Comparison of ENCODE assay signal across 7 mouse cellular contexts in genomic region chr13:34875166-34875710, GRCm38 (mm10). TPM values are rescaled to one million over a fixed set of nuclear protein-coding genes. Genes with fewer than 3 reads are reported as not detected.
DNase-seq lines count a peak whose midpoint lies in the region; ATAC-seq lines count a peak whose summit lies in the region.

Gene Prpf4b, plus strand, starts transcription at chr13:34875302.

- H3K9ac ChIP-seq in embryonic facial prominence, embryonic 11.5 days (replicated peaks; ENCODE audit: low read length) = peak within 1 kb of the TSS; percentile 92
- H3K9ac ChIP-seq in midbrain, embryonic 13.5 days (replicated peaks) = peak within 1 kb of the TSS; percentile 90

- peak within 1 kb of the TSS; percentile 96 for H3K27ac ChIP-seq in embryonic facial prominence, embryonic 11.5 days (replicated peaks; ENCODE audit: low read depth, low read length)
- peak within 1 kb of the TSS; percentile 97 for H3K27ac ChIP-seq in limb, embryonic 10.5 days
- peak within 1 kb of the TSS; percentile 97 for H3K27ac ChIP-seq in midbrain, embryonic 13.5 days

- no peaks in the 10 kb centered on the region for H3K36me3 ChIP-seq in embryonic facial prominence, embryonic 11.5 days (replicated peaks; ENCODE audit: control insufficient read depth, insufficient read depth, low read depth, low read length)
- H3K36me3 ChIP-seq in limb, embryonic 10.5 days = peaks cover 8% of the 10 kb centered on the region
- no peaks in the 10 kb centered on the region for H3K36me3 ChIP-seq in midbrain, embryonic 13.5 days

- under 1% methylated on average over 40 of the region's 40 CpGs for WGBS in embryonic facial prominence, embryonic 11.5 days
- 1% methylated on average over 40 of the region's 40 CpGs for WGBS in limb, embryonic 10.5 days
- 1% methylated on average over 40 of the region's 40 CpGs for WGBS in midbrain, embryonic 13.5 days

- H3K4me1 ChIP-seq in embryonic facial prominence, embryonic 11.5 days (ENCODE audit: control insufficient read depth, insufficient read depth, low read length) = no peaks in the 10 kb centered on the region; the same call in 1 of the 2 replicates
- peaks cover 21% of the 10 kb centered on the region for H3K4me1 ChIP-seq in limb, embryonic 10.5 days
- H3K4me1 ChIP-seq in midbrain, embryonic 13.5 days (replicated peaks) = peaks cover 36% of the 10 kb centered on the region

- DNase-seq in adrenal gland, postnatal 14 days = peak; percentile 95
- DNase-seq in embryonic facial prominence, embryonic 11.5 days (ENCODE audit: low spot score) = peak; percentile 92
- DNase-seq in kidney, adult 11 months = peak; percentile 90
- peak; percentile 94 for DNase-seq in limb, embryonic 10.5 days (ENCODE audit: low spot score)
- peak; percentile 85 for DNase-seq in spleen, adult 12 weeks (ENCODE audit: low spot score)

- peak; percentile 82 for ATAC-seq in embryonic facial prominence, embryonic 11.5 days (replicated peaks; ENCODE audit: insufficient number of reproducible peaks, low FRiP score, low TSS enrichment, low read depth)
- ATAC-seq in granulocyte monocyte progenitor cell, adult 5-6 weeks (replicated peaks; ENCODE audit: poor library complexity, severe bottlenecking) = peak; percentile 65
- ATAC-seq in midbrain, embryonic 13.5 days = peak; percentile 83

- no peaks in the 10 kb centered on the region for H3K27me3 ChIP-seq in embryonic facial prominence, embryonic 11.5 days (ENCODE audit: control insufficient read depth, insufficient read depth, low read length)
- H3K27me3 ChIP-seq in limb, embryonic 10.5 days (ENCODE audit: low read depth, poor library complexity, severe bottlenecking) = no peaks in the 10 kb centered on the region
- H3K27me3 ChIP-seq in midbrain, embryonic 13.5 days = no peaks in the 10 kb centered on the region

- H3K4me2 ChIP-seq in embryonic facial prominence, embryonic 11.5 days (ENCODE audit: low read depth, low read length) = peak within 1 kb of the TSS; percentile 52
- H3K4me2 ChIP-seq in midbrain, embryonic 13.5 days (replicated peaks) = peak within 1 kb of the TSS; percentile 82

- H3K9me3 ChIP-seq in embryonic facial prominence, embryonic 11.5 days (replicated peaks; ENCODE audit: control insufficient read depth, low read length) = no peaks in the 10 kb centered on the region
- H3K9me3 ChIP-seq in limb, embryonic 10.5 days (replicated peaks) = no peaks in the 10 kb centered on the region
- no peaks in the 10 kb centered on the region for H3K9me3 ChIP-seq in midbrain, embryonic 13.5 days

- peak within 1 kb of the TSS; percentile 84 for H3K4me3 ChIP-seq in embryonic facial prominence, embryonic 11.5 days (ENCODE audit: low read depth, low read length)
- peak within 1 kb of the TSS; percentile 85 for H3K4me3 ChIP-seq in limb, embryonic 10.5 days
- peak within 1 kb of the TSS; percentile 81 for H3K4me3 ChIP-seq in midbrain, embryonic 13.5 days (replicated peaks)

RNA-seq across cellular contexts. Expression of gene Prpf4b, which starts in this region (rescaled TPM):
- total RNA-seq in adrenal gland, postnatal 14 days (2021) = 100 and 102 TPM in 2 replicates
- 101 and 121 TPM in 2 replicates for polyA plus RNA-seq in embryonic facial prominence, embryonic 11.5 days (2014; fragmentation: Nextera tagmentation; extraction: Ambion mirVana)
- 124 and 139 TPM in 2 replicates for total RNA-seq in granulocyte monocyte progenitor cell, adult 5-6 weeks (2014; fragmentation: Nextera tagmentation)
- 129 and 142 TPM in 2 replicates for total RNA-seq in granulocyte monocyte progenitor cell, adult 5-6 weeks (2017)
- 51.2 and 62.5 TPM in 2 replicates for polyA plus RNA-seq in limb, embryonic 10.5 days (2016; fragmentation: Nextera tagmentation; extraction: Ambion mirVana)
- polyA plus RNA-seq in midbrain, embryonic 13.5 days (2015; fragmentation: Nextera tagmentation; extraction: Ambion mirVana) = 80.2 and 80.9 TPM in 2 replicates

Comparison
In these comparisons a context has a peak if more than half of its experiments do, and no peak if none do; other contexts are left out.
1. Peak in every context shown above with its lines: DNase-seq, ATAC-seq, H3K4me3 ChIP-seq and H3K27ac ChIP-seq.